Mouse (Mus musculus): Measurements from ENCODE around the gene Itpr1.
A peak's percentile ranks its signal among the peaks of the same experiment; 100 is the strongest.

Itpr1 gene

GRCm38 (mm10) chr6:108212881-108213295, at the start of gene Itpr1:
TSS of gene Itpr1 (plus strand) at chr6:108213096.
- peak; percentile 99 for DNase-seq (ENCODE audit: low spot score)

GRCm38 (mm10) chr6:108164935-108165334, 48.0 kb upstream of the Itpr1 start:
- DNase-seq (ENCODE audit: low spot score), result no peak

DNA sequence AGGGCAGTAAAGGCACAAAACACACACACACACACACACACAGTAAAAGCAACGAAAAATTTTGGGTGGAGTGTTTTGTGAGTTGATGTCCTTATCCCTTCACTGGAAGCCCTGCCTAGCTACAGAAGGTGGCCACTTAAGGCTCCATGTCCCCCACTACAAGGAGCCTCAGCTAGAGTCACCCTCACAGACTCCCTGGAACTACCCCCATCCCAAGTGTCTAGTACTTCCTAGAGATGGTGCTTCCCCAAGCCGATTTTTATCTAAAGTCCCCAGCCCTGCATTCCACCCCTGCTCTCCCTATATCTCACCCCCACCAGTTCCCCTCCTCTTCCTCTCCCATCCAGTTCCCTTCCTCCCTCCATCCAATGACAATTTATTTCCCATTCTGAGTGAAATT, 47.3 kb upstream of the Itpr1 start:
- DNase-seq (ENCODE audit: low spot score), result no peak

DNA sequence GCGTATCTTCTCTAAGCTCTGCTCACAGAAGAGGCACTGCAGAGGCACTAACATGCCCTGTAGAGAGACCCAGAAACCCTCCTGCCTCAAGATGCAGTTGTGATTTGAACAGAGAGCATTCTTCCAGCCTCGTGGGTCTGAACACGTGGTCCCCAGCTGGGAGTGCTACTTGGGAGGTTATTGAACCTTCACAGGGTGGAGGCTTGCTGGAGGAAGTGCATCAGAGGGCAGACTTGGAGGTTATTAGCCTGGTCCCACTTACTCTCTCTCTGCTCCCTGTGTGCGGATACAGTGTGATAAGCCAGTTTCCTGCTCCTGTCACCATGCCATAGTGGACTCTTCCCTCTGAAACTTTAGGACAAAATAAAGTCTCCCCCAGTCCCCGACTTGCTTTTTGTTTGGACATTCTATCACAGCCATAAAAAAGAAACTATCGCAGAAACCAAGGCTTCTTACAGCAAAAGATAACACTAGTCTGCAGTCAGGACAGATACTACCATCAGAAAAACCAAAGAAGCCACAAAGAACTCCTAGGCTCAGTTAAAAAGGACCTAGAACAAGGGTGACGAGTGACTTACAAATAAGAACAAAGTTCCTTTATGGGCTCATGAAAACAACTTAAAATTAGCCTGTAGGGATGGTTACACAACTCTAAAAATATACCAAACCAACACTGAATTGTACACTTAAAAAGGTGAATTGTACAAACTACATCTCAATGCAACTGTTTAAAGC, 44.8 kb upstream of the Itpr1 start:
- DNase-seq (ENCODE audit: low spot score), result no peak

GRCm38 (mm10) chr6:108168723-108169122, 44.2 kb upstream of the Itpr1 start:
- no peak for DNase-seq (ENCODE audit: low spot score)

GRCm38 (mm10) chr6:108169466-108169865, 43.4 kb upstream of the Itpr1 start:
- DNase-seq (ENCODE audit: low spot score), result no peak

- DNase-seq (ENCODE audit: low spot score), result no peak
Measured at GRCm38 (mm10) chr6:108172219-108172618, 40.7 kb upstream of the Itpr1 start.

DNA sequence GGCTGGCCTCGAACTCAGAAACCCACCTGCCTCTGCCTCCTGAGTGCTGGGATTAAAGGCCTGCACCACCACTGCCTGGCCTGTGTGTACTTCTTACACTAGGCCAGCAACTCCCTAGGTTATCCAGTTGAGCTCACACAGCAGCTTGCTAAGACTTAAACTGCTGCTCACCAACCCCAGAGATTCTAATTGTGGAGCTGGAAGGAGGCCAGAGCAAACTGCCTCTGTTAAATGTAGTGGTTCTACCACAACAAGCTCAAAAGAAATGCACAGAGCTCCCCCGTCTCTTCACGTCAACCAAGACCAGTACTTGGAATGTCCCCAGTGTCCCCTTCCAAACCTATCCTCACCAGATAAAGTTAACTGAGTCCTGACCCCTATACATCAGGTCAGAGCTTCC, 38.7 kb upstream of the Itpr1 start:
- no peak for DNase-seq (ENCODE audit: low spot score)

- DNase-seq (ENCODE audit: low spot score), result no peak
Measured at GRCm38 (mm10) chr6:108179087-108179486, 33.8 kb upstream of the Itpr1 start.

GRCm38 (mm10) chr6:108184847-108185684, 27.8 kb upstream of the Itpr1 start, which contains the start of gene Sumf1:
TSS of gene Sumf1 (minus strand) at chr6:108185582.
- peak; percentile 93 for DNase-seq (ENCODE audit: low spot score)

DNA sequence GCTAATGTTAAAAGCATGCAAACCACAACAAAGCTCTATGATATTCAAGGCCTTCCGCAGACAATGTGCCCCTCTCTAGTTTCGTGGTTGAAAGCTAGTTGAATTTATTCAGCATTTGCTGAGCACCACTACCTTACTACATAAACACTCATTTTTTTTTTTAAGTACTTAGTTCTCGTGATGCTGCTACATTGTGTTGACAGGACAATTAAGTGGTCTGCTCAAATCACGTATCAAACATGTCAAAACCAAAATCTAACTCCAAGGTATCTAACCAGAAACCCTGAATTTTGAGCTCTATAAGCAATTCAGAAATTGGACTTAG, 27.2 kb upstream of the Itpr1 start:
- no peak for DNase-seq (ENCODE audit: low spot score)

DNA sequence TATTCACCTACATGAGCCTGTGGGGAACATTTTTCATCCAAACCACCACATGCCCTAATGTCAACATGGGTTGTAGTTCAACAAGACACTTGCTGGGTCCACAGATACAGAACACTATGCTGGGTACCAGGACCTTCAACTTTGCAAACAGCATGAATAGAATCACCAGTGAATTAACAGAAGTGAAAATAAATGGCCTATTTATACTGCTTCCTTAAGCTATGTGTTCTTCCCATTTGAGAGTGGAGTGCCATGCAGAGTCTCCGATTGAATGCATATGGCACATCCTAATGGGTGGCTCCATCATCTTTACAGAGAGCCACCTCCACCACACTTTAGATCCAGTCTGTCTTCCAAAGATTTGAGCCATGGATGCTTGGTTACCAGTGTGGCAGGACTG, 22.2 kb upstream of the Itpr1 start:
- DNase-seq (ENCODE audit: low spot score), result no peak

DNA sequence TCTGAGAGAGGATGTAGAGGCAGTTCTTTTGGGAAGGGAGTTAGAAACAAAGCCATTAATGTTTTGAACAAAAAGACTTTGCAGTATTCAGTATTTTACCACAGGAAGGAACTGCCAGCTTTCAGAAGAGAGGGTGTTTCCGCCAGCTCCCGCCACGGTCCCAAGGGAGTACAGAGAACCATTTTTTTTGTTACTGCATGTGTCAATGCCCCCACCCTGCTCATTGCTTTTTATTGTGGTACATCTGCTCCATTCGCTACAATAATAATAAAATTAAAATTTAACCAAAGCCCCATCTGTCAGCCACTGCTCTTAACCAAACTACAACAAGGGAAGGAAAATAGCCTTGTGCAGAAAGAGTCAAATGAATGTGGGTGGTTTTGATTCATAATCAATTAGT, 20.3 kb upstream of the Itpr1 start:
- no peak for DNase-seq (ENCODE audit: low spot score)

DNA sequence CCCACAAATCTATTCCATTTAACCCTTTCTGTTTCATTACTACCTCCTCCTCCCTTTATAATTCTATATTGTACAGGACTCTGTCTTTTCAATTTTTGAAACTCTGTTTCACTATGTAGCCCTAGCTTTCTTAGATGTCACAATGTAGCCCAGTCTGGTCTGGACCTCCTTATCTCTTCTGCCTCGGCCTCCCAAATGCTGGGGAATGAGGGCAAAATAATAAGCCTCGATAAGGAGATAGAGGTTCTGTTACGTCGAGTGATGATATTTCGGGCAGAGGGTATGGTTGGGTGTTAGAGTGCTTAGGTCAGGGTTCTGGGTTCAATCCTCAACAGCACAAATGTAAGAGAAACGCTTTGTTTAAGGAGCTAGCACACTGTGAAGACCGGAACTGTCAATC, 16.2 kb upstream of the Itpr1 start:
- DNase-seq (ENCODE audit: low spot score), result no peak

DNA sequence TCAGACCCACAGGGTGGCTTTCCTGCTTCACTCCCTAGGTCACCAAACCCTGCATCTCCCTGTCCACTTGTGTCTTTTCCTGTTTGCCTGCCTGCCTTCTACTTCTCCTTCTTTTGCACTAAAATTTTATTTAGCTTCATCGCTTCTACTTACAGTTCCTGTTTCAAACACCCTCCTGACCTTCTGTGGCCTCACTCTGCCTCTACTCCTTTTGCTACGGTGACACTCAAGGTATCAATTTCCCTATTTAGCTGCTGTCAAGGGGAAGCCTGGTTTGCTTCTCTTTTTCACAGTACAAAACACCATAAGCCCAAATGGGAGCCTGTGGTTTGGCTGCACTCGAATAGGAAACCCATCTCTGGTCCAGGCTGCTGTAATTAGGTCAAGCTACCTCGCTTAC, 15.8 kb upstream of the Itpr1 start:
- DNase-seq (ENCODE audit: low spot score), result no peak

DNA sequence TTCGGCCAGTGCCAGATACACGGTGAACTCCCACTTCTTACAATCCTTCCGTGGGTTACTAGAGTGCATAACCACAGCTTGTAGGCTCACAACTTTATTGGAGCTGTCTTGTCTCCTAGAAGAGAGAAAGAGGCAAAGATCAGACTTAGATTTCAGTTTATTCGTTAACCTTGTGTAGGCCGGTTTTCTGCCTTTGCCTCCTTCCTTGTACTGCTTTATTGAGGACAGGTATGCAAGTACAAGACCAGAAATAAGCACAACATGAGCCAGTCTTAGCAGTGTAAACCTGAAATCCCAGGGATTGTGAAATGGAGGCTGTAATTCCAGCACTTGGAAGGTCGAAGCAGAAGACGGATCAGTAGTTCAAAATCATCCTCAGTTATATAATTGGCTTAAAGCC, 14.6 kb upstream of the Itpr1 start:
- no peak for DNase-seq (ENCODE audit: low spot score)

GRCm38 (mm10) chr6:108204322-108204721, 8.6 kb upstream of the Itpr1 start:
- no peak for DNase-seq (ENCODE audit: low spot score)

DNA sequence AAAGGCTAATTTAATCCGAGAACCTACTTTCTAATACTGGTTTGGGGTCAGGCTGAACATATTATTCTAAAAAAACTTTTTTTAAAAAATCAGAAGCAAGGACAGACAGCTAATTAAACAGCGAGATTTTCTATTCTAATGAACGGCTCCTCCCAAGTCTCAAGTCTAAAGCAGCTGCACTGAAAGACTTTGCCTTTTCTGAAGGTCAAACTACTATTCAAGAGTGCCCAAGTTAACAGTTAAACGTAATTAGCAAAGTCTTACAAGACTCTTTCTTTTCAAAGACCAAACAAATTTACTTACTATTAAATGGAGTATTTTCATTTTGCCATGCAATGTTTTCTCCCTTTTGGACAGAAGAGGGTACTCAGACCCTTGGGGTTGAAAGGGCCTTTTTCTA, 6.8 kb upstream of the Itpr1 start:
- no peak for DNase-seq (ENCODE audit: low spot score)

DNA sequence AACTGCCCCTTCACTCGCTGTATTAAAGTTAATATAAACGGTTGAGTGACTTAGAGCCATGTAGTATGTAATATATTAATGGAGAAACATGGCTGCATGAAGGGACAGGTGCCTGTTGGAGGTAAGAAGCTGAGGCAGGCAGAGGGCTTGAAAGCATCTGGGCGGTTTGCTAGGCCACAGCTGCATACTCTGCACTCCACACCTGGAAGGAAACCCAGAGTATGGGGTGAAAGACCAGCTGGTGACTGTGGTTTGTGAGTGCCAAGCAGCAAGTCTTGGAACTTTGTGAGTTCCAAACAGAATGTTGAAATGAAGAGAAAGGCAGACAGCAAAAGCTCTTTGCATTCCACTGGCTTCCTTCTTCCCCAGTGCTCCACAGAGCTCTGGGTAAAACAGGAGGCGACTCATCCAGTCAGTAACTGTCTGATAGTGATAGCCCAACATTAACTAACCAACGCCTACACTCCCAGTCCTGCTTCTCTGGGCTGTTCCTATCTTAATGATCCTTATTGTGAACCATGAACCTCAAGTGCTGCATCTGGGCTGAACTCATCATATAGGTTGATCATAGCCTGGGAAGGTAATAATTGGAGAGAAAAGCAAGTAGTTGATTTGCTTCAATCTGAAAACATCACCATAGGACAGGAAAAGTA, 5.9 kb upstream of the Itpr1 start:
- no peak for DNase-seq (ENCODE audit: low spot score)

- DNase-seq (ENCODE audit: low spot score), result no peak
Measured at GRCm38 (mm10) chr6:108211896-108212880, 708 bp upstream of the Itpr1 start.

GRCm38 (mm10) chr6:108213481-108214293, 791 bp downstream of the Itpr1 start:
- peak; percentile 58 for DNase-seq (ENCODE audit: low spot score)
